Mouse (Mus musculus): Measurements from ENCODE around the gene Rprml. TPM values are rescaled to one million over a fixed set of nuclear protein-coding genes. Genes with fewer than 3 reads are reported as not detected.
A peak's percentile ranks its signal among the peaks of the same experiment; 100 is the strongest.

Gene Rprml
- 0.51 and 0.60 TPM in 2 replicates for polyA plus RNA-seq (2015; fragmentation: Nextera tagmentation; extraction: Ambion mirVana)

GRCm38 (mm10) chr11:103649301-103649982, at the start of gene Rprml:
Gene Rprml, plus strand, starts transcription at chr11:103649570.
- no peak for ATAC-seq (ENCODE audit: low FRiP score)
- H3K9ac ChIP-seq (replicated peaks): no peak within 1 kb of the TSS

GRCm38 (mm10) chr11:103606611-103607010, 42.8 kb upstream of the Rprml start:
- 73% methylated on average over 5 of the region's 5 CpGs for WGBS
- Histone ChIP-seq H3K9me3 (replicated peaks) (no peaks in the 10 kb centered on the region), H3K9ac (replicated peaks) (no peak overlapping the region), H3K36me3 (no peaks in the 10 kb centered on the region), H3K4me1 (no peaks in the 10 kb centered on the region), H3K4me3 (replicated peaks) (no peak overlapping the region), H3K4me2 (no peak overlapping the region), H3K27me3 (replicated peaks) (no peaks in the 10 kb centered on the region), H3K27ac (replicated peaks) (no peak overlapping the region)
- ATAC-seq (ENCODE audit: low FRiP score): no peak

More at GRCm38 (mm10) chr11:103649301-103649982, at the start of gene Rprml:
- H3K4me1 ChIP-seq: peaks cover 18% of the 10 kb centered on the region
- H3K4me3 ChIP-seq (replicated peaks): peak within 1 kb of the TSS; percentile 40
- no peak within 1 kb of the TSS for H3K27ac ChIP-seq (replicated peaks)
- H3K4me2 ChIP-seq: peak within 1 kb of the TSS; percentile 73
- H3K9me3 ChIP-seq (replicated peaks): no peaks in the 10 kb centered on the region
- WGBS: under 1% methylated on average over 71 of the region's 71 CpGs
- peaks cover 81% of the 10 kb centered on the region for H3K27me3 ChIP-seq (replicated peaks)
- no peaks in the 10 kb centered on the region for H3K36me3 ChIP-seq

GRCm38 (mm10) chr11:103610772-103611171, 38.6 kb upstream of the Rprml start:
- no peak overlapping the region for H3K4me3 ChIP-seq (replicated peaks)
- no peaks in the 10 kb centered on the region for H3K27me3 ChIP-seq (replicated peaks)
- no peak overlapping the region for H3K27ac ChIP-seq (replicated peaks)
- no peak overlapping the region for H3K9ac ChIP-seq (replicated peaks)
- H3K36me3 ChIP-seq: no peaks in the 10 kb centered on the region
- no peak for ATAC-seq (ENCODE audit: low FRiP score)
- H3K9me3 ChIP-seq (replicated peaks): no peaks in the 10 kb centered on the region
- 94% methylated on average over 2 of the region's 2 CpGs for WGBS
- H3K4me2 ChIP-seq: no peak overlapping the region
- no peaks in the 10 kb centered on the region for H3K4me1 ChIP-seq

- Histone ChIP-seq H3K27me3 (replicated peaks) (no peaks in the 10 kb centered on the region), H3K4me1 (no peaks in the 10 kb centered on the region), H3K36me3 (no peaks in the 10 kb centered on the region), H3K4me3 (replicated peaks) (no peak within 1 kb of the TSS), H3K4me2 (no peak within 1 kb of the TSS), H3K27ac (replicated peaks) (no peak within 1 kb of the TSS), H3K9me3 (replicated peaks) (no peaks in the 10 kb centered on the region), H3K9ac (replicated peaks) (no peak within 1 kb of the TSS)
- 80% methylated on average over 9 of the region's 9 CpGs for WGBS
- no peak for ATAC-seq (ENCODE audit: low FRiP score)
Measured at GRCm38 (mm10) chr11:103621040-103621439, 28.3 kb upstream of the Rprml start, which contains the start of gene Gm884. Gene Gm884, minus strand, starts transcription at chr11:103621140.

GRCm38 (mm10) chr11:103627453-103627852, 21.9 kb upstream of the Rprml start:
- WGBS: 87% methylated on average over 23 of the region's 23 CpGs
- Histone ChIP-seq H3K4me3 (replicated peaks) (no peak overlapping the region), H3K27ac (replicated peaks) (no peak overlapping the region), H3K36me3 (no peaks in the 10 kb centered on the region), H3K9me3 (replicated peaks) (no peaks in the 10 kb centered on the region), H3K9ac (replicated peaks) (no peak overlapping the region), H3K4me1 (no peaks in the 10 kb centered on the region), H3K4me2 (no peak overlapping the region), H3K27me3 (replicated peaks) (no peaks in the 10 kb centered on the region)
- no peak for ATAC-seq (ENCODE audit: low FRiP score)

GRCm38 (mm10) chr11:103634806-103635205, 14.6 kb upstream of the Rprml start:
- no peak for ATAC-seq (ENCODE audit: low FRiP score)
- Histone ChIP-seq H3K27ac (replicated peaks) (no peak overlapping the region), H3K27me3 (replicated peaks) (peaks cover 7% of the 10 kb centered on the region), H3K9me3 (replicated peaks) (no peaks in the 10 kb centered on the region), H3K36me3 (no peaks in the 10 kb centered on the region), H3K4me3 (replicated peaks) (no peak overlapping the region), H3K4me1 (no peaks in the 10 kb centered on the region), H3K9ac (replicated peaks) (no peak overlapping the region), H3K4me2 (no peak overlapping the region)
- WGBS: 96% methylated on average over 7 of the region's 7 CpGs

DNA sequence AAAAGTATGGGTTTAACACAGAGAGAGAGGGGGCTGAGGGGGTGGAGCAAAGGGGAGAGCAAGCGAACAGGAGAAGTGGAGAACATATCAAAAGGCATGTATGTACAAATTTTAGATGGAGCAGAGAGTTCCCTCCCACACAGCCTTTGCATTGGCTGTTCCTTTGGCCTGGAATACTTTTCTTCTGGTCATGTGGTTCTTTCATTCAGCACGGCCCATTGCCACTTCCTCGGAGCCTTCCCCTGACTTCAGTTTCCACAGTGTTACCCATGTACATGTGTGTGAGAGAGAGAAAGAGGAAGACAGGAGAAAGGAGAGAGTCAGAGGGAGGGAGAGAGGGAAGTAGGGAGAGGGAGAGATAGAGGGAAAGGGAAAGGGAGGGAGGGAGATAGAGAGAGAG, 13.9 kb upstream of the Rprml start:
- H3K27me3 ChIP-seq (replicated peaks): peaks cover 9% of the 10 kb centered on the region
- ATAC-seq (ENCODE audit: low FRiP score): no peak
- no peaks in the 10 kb centered on the region for H3K4me1 ChIP-seq
- no peaks in the 10 kb centered on the region for H3K36me3 ChIP-seq
- H3K9me3 ChIP-seq (replicated peaks): no peaks in the 10 kb centered on the region
- H3K9ac ChIP-seq (replicated peaks): no peak overlapping the region
- no peak overlapping the region for H3K27ac ChIP-seq (replicated peaks)
- no peak overlapping the region for H3K4me2 ChIP-seq
- 85% methylated on average over 3 of the region's 3 CpGs for WGBS
- no peak overlapping the region for H3K4me3 ChIP-seq (replicated peaks)

GRCm38 (mm10) chr11:103636261-103636660, 13.1 kb upstream of the Rprml start:
- Histone ChIP-seq H3K36me3 (no peaks in the 10 kb centered on the region), H3K4me2 (no peak overlapping the region), H3K9ac (replicated peaks) (no peak overlapping the region), H3K27me3 (replicated peaks) (peaks cover 9% of the 10 kb centered on the region), H3K9me3 (replicated peaks) (no peaks in the 10 kb centered on the region), H3K27ac (replicated peaks) (no peak overlapping the region), H3K4me1 (no peaks in the 10 kb centered on the region), H3K4me3 (replicated peaks) (no peak overlapping the region)
- 88% methylated on average over 6 of the region's 6 CpGs for WGBS
- no peak for ATAC-seq (ENCODE audit: low FRiP score)

DNA sequence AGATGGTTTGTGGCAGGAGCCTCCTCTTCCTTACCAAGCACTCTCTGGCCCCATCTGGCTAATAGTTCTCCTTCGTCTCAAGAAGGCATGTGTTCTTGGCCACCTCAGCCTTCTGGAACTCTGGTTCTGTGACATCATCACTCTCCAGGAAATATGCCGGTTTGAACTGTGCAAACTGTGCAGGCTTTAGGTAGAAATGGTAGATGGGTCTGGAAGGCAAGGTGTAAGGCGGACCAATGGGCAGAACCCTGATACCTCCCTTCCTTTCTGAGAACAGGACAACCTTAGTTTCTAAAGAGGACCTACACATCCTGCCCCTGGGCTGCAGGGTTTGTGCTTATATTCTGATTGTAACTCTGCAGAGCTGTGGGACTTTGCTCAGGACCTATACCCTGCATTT, 10.6 kb upstream of the Rprml start, which contains the start of gene Lyzl6:
Lyzl6 (minus strand) TSS at position 101 of the 400 bp plus-strand sequence.
- Histone ChIP-seq H3K27ac (replicated peaks) (no peak within 1 kb of the TSS), H3K9ac (replicated peaks) (no peak within 1 kb of the TSS), H3K9me3 (replicated peaks) (no peaks in the 10 kb centered on the region), H3K36me3 (no peaks in the 10 kb centered on the region), H3K4me1 (no peaks in the 10 kb centered on the region), H3K27me3 (replicated peaks) (peaks cover 16% of the 10 kb centered on the region), H3K4me2 (peak within 1 kb of the TSS; percentile 30; the same call in 1 of the 2 replicates), H3K4me3 (replicated peaks) (no peak within 1 kb of the TSS)
- 84% methylated on average over 3 of the region's 3 CpGs for WGBS
- no peak for ATAC-seq (ENCODE audit: low FRiP score)

DNA sequence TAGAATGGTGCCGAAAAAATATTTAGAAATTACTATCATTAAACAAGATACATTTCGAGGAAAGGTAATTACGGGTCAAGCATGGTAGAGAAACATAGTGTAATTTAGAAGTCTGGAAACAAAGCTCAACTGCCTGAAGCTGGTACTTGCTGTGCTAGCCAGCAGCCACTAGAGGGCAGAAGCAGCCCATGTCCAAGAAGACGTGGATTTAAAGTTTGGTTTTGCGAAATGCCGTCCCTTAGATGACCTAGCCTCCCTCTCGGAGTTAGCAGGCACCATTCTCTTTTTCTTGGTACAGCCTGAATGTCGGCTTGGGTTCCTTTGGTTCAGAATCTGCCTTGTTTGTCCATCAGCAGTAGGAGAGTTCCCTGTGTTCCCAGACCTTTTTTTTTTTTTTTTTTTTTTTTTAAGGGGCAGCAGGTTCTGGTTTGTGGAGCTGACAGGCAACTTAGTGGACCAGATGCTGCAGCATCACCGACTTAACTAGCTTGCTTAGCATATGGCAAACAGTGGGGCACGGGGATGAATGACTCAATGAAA, 9.9 kb upstream of the Rprml start:
- Histone ChIP-seq H3K4me3 (replicated peaks) (no peak overlapping the region), H3K4me2 (peak overlapping the region; percentile 30; the same call in 1 of the 2 replicates), H3K27me3 (replicated peaks) (peaks cover 16% of the 10 kb centered on the region), H3K9ac (replicated peaks) (no peak overlapping the region), H3K36me3 (no peaks in the 10 kb centered on the region), H3K4me1 (no peaks in the 10 kb centered on the region), H3K9me3 (replicated peaks) (no peaks in the 10 kb centered on the region), H3K27ac (replicated peaks) (no peak overlapping the region)
- no peak for ATAC-seq (ENCODE audit: low FRiP score)
- 8% methylated on average over 10 of the region's 10 CpGs for WGBS

GRCm38 (mm10) chr11:103643211-103643610, 6.2 kb upstream of the Rprml start:
- no peak overlapping the region for H3K4me2 ChIP-seq
- H3K9me3 ChIP-seq (replicated peaks): no peaks in the 10 kb centered on the region
- WGBS: 60% methylated on average over 9 of the region's 9 CpGs
- H3K27ac ChIP-seq (replicated peaks): no peak overlapping the region
- peaks cover 38% of the 10 kb centered on the region for H3K27me3 ChIP-seq (replicated peaks)
- no peaks in the 10 kb centered on the region for H3K4me1 ChIP-seq
- no peak overlapping the region for H3K4me3 ChIP-seq (replicated peaks)
- H3K36me3 ChIP-seq: no peaks in the 10 kb centered on the region
- no peak for ATAC-seq (ENCODE audit: low FRiP score)
- H3K9ac ChIP-seq (replicated peaks): no peak overlapping the region

GRCm38 (mm10) chr11:103645731-103646130, 3.6 kb upstream of the Rprml start:
- no peak overlapping the region for H3K4me2 ChIP-seq
- H3K27ac ChIP-seq (replicated peaks): no peak overlapping the region
- 67% methylated on average over 8 of the region's 8 CpGs for WGBS
- peaks cover 54% of the 10 kb centered on the region for H3K27me3 ChIP-seq (replicated peaks)
- H3K9me3 ChIP-seq (replicated peaks): no peaks in the 10 kb centered on the region
- no peak overlapping the region for H3K9ac ChIP-seq (replicated peaks)
- H3K36me3 ChIP-seq: no peaks in the 10 kb centered on the region
- H3K4me1 ChIP-seq: peaks cover 18% of the 10 kb centered on the region
- no peak for ATAC-seq (ENCODE audit: low FRiP score)
- no peak overlapping the region for H3K4me3 ChIP-seq (replicated peaks)

Measured in neural tube, embryonic 15.5 days (tissue).